Mouse (Mus musculus): ENCODE results near the gene Ppp4c. TPM values are rescaled to one million over a fixed set of nuclear protein-coding genes. Genes with fewer than 3 reads are reported as not detected.
A peak's percentile ranks its signal among the peaks of the same experiment; 100 is the strongest.

The Ppp4c gene
- 132 and 146 TPM in 2 replicates for polyA plus RNA-seq (2014; fragmentation: Nextera tagmentation; extraction: Ambion mirVana)

DNA sequence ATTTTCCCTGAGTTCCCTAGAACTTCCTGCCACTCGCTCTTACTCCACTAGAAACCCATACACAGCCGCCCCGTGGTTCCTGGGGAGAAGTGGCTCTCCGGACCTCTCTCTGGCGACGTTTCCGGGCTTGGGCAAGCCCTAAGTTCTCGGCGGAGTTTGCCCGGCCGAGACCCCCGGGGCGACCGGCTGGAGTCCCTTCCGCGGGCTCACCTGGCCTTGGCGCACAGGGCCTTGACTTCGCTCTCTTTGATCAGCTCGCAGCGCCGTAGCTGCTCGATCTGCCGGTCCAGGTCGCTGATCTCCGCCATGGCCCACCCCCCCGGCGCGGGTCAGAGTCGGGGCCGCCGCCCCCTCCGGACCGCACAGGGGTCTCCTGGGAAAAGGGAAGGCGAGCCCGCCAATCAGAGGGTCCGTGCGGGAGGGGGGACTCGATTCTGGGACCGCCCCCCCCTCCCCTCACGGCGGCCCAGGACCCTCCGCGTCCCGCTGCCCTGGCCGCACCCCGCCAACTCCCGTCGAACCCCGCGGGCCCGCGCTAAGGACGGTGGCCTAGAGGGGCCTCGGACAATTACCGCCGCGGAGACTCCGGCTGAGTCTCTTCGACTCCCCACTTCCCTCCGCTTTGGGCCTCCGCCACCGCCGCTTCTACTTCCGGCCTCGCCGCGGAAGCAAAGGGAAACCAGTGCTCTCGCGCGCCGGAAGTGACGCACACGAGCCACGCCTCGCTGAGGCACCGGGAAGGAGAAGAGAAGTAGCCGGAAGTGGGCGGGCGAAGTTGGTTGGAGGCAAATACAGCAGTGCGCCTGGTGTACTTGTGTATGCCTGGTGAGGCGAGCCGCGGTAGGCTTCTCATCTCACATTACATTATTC is at the start of gene Ppp4c:
Gene Ppp4c, minus strand, starts transcription at position 646 of the 870 bp plus-strand sequence.
- ATAC-seq (ENCODE audit: insufficient number of reproducible peaks, insufficient read depth, low FRiP score, low read depth): peak; percentile 78
- peak within 1 kb of the TSS; percentile 93 to 95 for H3K4me3 ChIP-seq (ENCODE audit: control insufficient read depth in 1 of 2, insufficient read depth in 1 of 2, low read depth in 1 of 2, low read length in 2 of 2)
- H3K9me3 ChIP-seq (ENCODE audit: control insufficient read depth, low read length): no peaks in the 10 kb centered on the region
- peak within 1 kb of the TSS; percentile 96 for H3K27ac ChIP-seq (replicated peaks in 1 of 2; ENCODE audit: control insufficient read depth in 1 of 2, insufficient read depth in 1 of 2, low read depth in 2 of 2, low read length in 2 of 2)
- peaks cover 71% of the 10 kb centered on the region for H3K36me3 ChIP-seq (ENCODE audit: control insufficient read depth, insufficient read depth, low read length)
- peaks cover 2 to 26% of the 10 kb centered on the region in 2 experiments for H3K4me1 ChIP-seq (ENCODE audit: control insufficient read depth in 2 of 2, insufficient read depth in 2 of 2, low read length in 2 of 2)
- peak within 1 kb of the TSS; percentile 80 for H3K4me2 ChIP-seq (ENCODE audit: low read length)
- H3K9ac ChIP-seq (ENCODE audit: low read length): peak within 1 kb of the TSS; percentile 98
- no peaks in the 10 kb centered on the region for H3K27me3 ChIP-seq (ENCODE audit: control insufficient read depth, insufficient read depth, low read length)
- under 1% methylated on average over 62 of the region's 83 CpGs for WGBS

DNA sequence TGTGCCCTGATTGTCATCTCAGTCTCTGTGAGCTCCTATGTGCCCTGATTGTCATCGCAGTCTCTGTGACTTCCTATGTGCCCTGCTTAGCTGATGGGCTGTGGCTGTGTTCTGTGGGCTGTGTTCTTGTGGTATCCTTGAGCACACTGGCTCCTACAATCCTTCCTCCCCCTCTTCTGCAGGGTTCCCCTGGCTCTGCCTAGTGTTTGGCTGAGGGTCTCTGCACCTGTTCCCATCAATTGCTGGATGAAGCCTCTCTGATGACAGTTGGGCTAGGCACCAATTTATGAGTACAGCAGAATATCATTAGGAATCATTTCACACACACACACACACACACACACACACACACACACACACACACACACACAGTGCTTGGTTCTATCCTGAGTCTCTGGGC is 41.0 kb upstream of the Ppp4c start:
- Histone ChIP-seq H3K4me1 (ENCODE audit: control insufficient read depth in 2 of 2, insufficient read depth in 2 of 2, low read length in 2 of 2) (peaks cover 0 to 5% of the 10 kb centered on the region in 2 experiments; a peak in 1 of 4 replicates), H3K9me3 (ENCODE audit: control insufficient read depth, low read length) (no peaks in the 10 kb centered on the region), H3K27me3 (ENCODE audit: control insufficient read depth, insufficient read depth, low read length) (peaks cover 18% of the 10 kb centered on the region; the same call in 1 of the 2 replicates), H3K36me3 (ENCODE audit: control insufficient read depth, insufficient read depth, low read length) (no peaks in the 10 kb centered on the region), H3K4me2 (ENCODE audit: low read length) (no peak overlapping the region), H3K4me3 (ENCODE audit: control insufficient read depth in 1 of 2, insufficient read depth in 1 of 2, low read depth in 1 of 2, low read length in 2 of 2) (no peak overlapping the region), H3K27ac (replicated peaks in 1 of 2; ENCODE audit: control insufficient read depth in 1 of 2, insufficient read depth in 1 of 2, low read depth in 2 of 2, low read length in 2 of 2) (no peak overlapping the region), H3K9ac (ENCODE audit: low read length) (no peak overlapping the region)
- 100% methylated on average over 1 of the region's 1 CpGs for WGBS
- ATAC-seq (ENCODE audit: insufficient number of reproducible peaks, insufficient read depth, low FRiP score, low read depth): no peak

DNA sequence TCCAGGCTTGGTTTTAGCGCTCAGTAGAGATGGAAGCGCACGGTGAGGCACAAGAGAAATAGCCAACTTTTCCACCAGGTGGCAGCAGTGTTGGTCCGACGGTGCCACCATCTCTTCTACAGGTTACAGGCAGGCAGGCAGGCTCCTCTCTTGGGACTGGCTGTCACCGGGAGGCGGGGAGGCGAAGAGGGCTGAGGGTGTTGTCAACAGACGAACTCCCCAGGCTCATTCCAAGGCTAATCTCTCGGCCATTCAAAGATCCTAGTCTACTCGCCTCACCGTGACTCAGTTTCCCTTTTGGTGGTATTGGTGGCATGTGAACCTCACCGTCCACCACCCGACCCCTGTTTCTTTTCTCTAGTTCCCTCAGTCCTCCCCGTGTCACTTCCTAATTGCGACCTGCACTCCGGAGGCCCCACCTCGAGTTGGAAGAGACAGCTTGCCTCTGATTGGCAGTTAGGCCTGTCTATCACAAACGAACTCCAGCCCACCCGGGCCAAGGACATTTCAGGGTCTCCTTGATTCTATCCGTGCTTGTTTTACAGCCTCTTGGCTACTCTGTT is 39.8 kb upstream of the Ppp4c start:
- Histone ChIP-seq H3K4me3 (ENCODE audit: control insufficient read depth in 1 of 2, insufficient read depth in 1 of 2, low read depth in 1 of 2, low read length in 2 of 2) (peak overlapping the region; percentile 17 to 46; a peak in 3 of 4 replicates), H3K27me3 (ENCODE audit: control insufficient read depth, insufficient read depth, low read length) (peaks cover 18% of the 10 kb centered on the region; the same call in 1 of the 2 replicates), H3K36me3 (ENCODE audit: control insufficient read depth, insufficient read depth, low read length) (no peaks in the 10 kb centered on the region), H3K4me2 (ENCODE audit: low read length) (peak overlapping the region; percentile 63), H3K9ac (ENCODE audit: low read length) (peak overlapping the region; percentile 49; the same call in 1 of the 2 replicates), H3K27ac (replicated peaks in 1 of 2; ENCODE audit: control insufficient read depth in 1 of 2, insufficient read depth in 1 of 2, low read depth in 2 of 2, low read length in 2 of 2) (no peak overlapping the region), H3K9me3 (ENCODE audit: control insufficient read depth, low read length) (no peaks in the 10 kb centered on the region), H3K4me1 (ENCODE audit: control insufficient read depth in 2 of 2, insufficient read depth in 2 of 2, low read length in 2 of 2) (peaks cover 0 to 5% of the 10 kb centered on the region in 2 experiments; a peak in 1 of 4 replicates)
- ATAC-seq (ENCODE audit: insufficient number of reproducible peaks, insufficient read depth, low FRiP score, low read depth): peak; percentile 52; the same call in 1 of the 2 replicates
- WGBS: under 1% methylated on average over 21 of the region's 21 CpGs

DNA sequence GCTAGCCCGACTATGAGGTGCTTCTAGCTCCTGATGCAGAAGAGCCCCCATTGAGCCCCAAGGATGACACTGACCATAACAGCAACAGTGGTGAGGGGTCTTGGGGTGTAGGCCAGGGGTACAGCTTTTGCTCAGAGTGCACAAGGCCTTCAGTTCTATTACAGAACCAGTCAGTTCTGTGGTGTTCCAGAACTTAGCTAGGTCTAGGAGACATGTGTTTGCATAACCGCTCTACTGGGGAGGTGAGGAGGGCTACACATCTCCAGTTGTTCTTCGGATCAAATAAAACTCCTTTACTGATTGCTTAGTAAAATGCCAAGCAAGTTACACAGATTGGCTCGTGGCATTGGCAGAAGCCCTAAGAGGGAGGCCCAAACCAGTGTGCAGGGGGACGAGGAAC is 39.2 kb upstream of the Ppp4c start, which contains the start of gene 4930451I11Rik:
Gene 4930451I11Rik, minus strand, starts transcription at position 101 of the 400 bp plus-strand sequence.
- no peak for ATAC-seq (ENCODE audit: insufficient number of reproducible peaks, insufficient read depth, low FRiP score, low read depth)
- Histone ChIP-seq H3K36me3 (ENCODE audit: control insufficient read depth, insufficient read depth, low read length) (no peaks in the 10 kb centered on the region), H3K27ac (replicated peaks in 1 of 2; ENCODE audit: control insufficient read depth in 1 of 2, insufficient read depth in 1 of 2, low read depth in 2 of 2, low read length in 2 of 2) (no peak within 1 kb of the TSS), H3K9me3 (ENCODE audit: control insufficient read depth, low read length) (no peaks in the 10 kb centered on the region), H3K4me1 (ENCODE audit: control insufficient read depth in 2 of 2, insufficient read depth in 2 of 2, low read length in 2 of 2) (peaks cover 0 to 5% of the 10 kb centered on the region in 2 experiments; a peak in 1 of 4 replicates), H3K9ac (ENCODE audit: low read length) (peak within 1 kb of the TSS; percentile 49; the same call in 1 of the 2 replicates), H3K4me3 (ENCODE audit: control insufficient read depth in 1 of 2, insufficient read depth in 1 of 2, low read depth in 1 of 2, low read length in 2 of 2) (peak within 1 kb of the TSS; percentile 17 to 46; a peak in 3 of 4 replicates), H3K4me2 (ENCODE audit: low read length) (peak within 1 kb of the TSS; percentile 63), H3K27me3 (ENCODE audit: control insufficient read depth, insufficient read depth, low read length) (peaks cover 18% of the 10 kb centered on the region; the same call in 1 of the 2 replicates)
- 54% methylated on average over 5 of the region's 5 CpGs for WGBS

DNA sequence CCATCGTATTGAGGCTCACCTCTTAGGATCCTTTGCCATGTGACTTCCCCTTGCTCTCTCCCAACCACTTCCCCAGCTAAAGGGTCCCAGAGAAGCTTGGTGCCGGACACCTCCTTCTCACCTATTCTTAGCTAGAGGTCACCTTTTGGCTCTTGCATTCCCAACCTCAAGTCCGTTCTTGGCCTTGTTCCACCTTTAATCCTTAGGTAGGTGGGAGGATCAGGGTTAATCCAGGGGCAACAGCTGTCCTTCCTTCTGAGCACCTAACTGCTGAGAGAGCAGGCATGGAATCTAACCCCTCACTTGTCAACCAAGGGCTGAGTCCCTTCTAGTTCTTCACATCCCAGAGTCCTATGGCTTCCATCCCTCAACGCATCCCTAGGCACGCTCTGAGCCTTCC is 33.7 kb upstream of the Ppp4c start:
- peaks cover 0 to 4% of the 10 kb centered on the region in 2 experiments; a peak in 2 of 4 replicates for H3K4me1 ChIP-seq (ENCODE audit: control insufficient read depth in 2 of 2, insufficient read depth in 2 of 2, low read length in 2 of 2)
- no peaks in the 10 kb centered on the region for H3K36me3 ChIP-seq (ENCODE audit: control insufficient read depth, insufficient read depth, low read length)
- no peak overlapping the region for H3K27ac ChIP-seq (replicated peaks in 1 of 2; ENCODE audit: control insufficient read depth in 1 of 2, insufficient read depth in 1 of 2, low read depth in 2 of 2, low read length in 2 of 2)
- no peaks in the 10 kb centered on the region for H3K9me3 ChIP-seq (ENCODE audit: control insufficient read depth, low read length)
- H3K9ac ChIP-seq (ENCODE audit: low read length): no peak overlapping the region
- ATAC-seq (ENCODE audit: insufficient number of reproducible peaks, insufficient read depth, low FRiP score, low read depth): no peak
- H3K27me3 ChIP-seq (ENCODE audit: control insufficient read depth, insufficient read depth, low read length): peaks cover 51% of the 10 kb centered on the region
- no peak overlapping the region for H3K4me3 ChIP-seq (ENCODE audit: control insufficient read depth in 1 of 2, insufficient read depth in 1 of 2, low read depth in 1 of 2, low read length in 2 of 2)
- 52% methylated on average over 5 of the region's 5 CpGs for WGBS
- no peak overlapping the region for H3K4me2 ChIP-seq (ENCODE audit: low read length)

DNA sequence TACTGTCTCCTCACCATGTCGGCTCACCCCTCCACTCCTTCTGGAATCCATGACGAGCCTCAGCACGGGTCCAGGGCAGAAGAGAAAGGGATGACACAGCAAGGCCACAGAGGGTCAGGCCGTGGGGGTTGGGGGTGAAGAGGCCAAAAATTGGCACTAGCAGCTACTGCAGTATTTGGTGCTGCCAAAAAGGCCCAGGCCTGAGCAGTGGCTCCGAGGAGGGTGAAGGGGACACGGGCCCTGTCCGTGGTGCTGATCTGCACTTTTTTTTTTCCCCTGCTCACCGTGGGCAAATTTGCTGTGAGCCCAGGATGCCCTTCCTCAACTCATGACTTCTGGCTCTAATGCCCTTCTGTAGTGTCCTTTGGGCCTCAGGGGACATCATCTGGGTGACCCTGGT is 33.1 kb upstream of the Ppp4c start:
- peaks cover 50% of the 10 kb centered on the region for H3K27me3 ChIP-seq (ENCODE audit: control insufficient read depth, insufficient read depth, low read length)

DNA sequence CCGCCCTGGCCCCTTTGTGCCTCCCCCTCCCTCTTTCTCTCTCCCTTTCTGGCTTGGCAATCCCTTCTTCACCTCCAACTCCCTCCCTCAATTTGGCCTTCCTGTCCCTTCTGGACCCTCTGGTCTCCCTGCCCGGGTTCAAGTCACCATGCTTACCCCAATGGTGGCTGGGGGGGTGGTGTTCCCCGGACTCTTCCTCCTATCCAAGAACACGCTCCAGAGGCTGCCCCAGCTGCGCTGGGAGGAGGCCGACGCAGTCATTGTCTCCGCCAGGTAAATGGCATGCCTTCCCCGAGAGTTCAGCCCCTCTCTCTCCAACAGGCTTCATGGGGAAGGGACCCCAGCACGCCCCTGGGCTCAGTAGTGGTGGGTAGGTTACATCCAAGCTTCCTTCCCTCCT is 31.6 kb upstream of the Ppp4c start:
- Histone ChIP-seq H3K9me3 (ENCODE audit: control insufficient read depth, low read length) (no peaks in the 10 kb centered on the region), H3K27ac (replicated peaks in 1 of 2; ENCODE audit: control insufficient read depth in 1 of 2, insufficient read depth in 1 of 2, low read depth in 2 of 2, low read length in 2 of 2) (no peak overlapping the region), H3K4me3 (ENCODE audit: control insufficient read depth in 1 of 2, insufficient read depth in 1 of 2, low read depth in 1 of 2, low read length in 2 of 2) (no peak overlapping the region), H3K9ac (ENCODE audit: low read length) (no peak overlapping the region), H3K4me1 (ENCODE audit: control insufficient read depth in 2 of 2, insufficient read depth in 2 of 2, low read length in 2 of 2) (peaks cover 0 to 4% of the 10 kb centered on the region in 2 experiments; a peak in 2 of 4 replicates), H3K4me2 (ENCODE audit: low read length) (no peak overlapping the region), H3K36me3 (ENCODE audit: control insufficient read depth, insufficient read depth, low read length) (no peaks in the 10 kb centered on the region), H3K27me3 (ENCODE audit: control insufficient read depth, insufficient read depth, low read length) (peaks cover 40% of the 10 kb centered on the region)
- WGBS: 8% methylated on average over 10 of the region's 10 CpGs
- ATAC-seq (ENCODE audit: insufficient number of reproducible peaks, insufficient read depth, low FRiP score, low read depth): no peak

More for the DNA sequence above, 33.1 kb upstream of the Ppp4c start:
- H3K4me3 ChIP-seq (ENCODE audit: control insufficient read depth in 1 of 2, insufficient read depth in 1 of 2, low read depth in 1 of 2, low read length in 2 of 2): no peak overlapping the region
- no peaks in the 10 kb centered on the region for H3K36me3 ChIP-seq (ENCODE audit: control insufficient read depth, insufficient read depth, low read length)
- no peak overlapping the region for H3K27ac ChIP-seq (replicated peaks in 1 of 2; ENCODE audit: control insufficient read depth in 1 of 2, insufficient read depth in 1 of 2, low read depth in 2 of 2, low read length in 2 of 2)
- H3K9me3 ChIP-seq (ENCODE audit: control insufficient read depth, low read length): no peaks in the 10 kb centered on the region
- H3K9ac ChIP-seq (ENCODE audit: low read length): no peak overlapping the region
- peaks cover 0 to 4% of the 10 kb centered on the region in 2 experiments; a peak in 2 of 4 replicates for H3K4me1 ChIP-seq (ENCODE audit: control insufficient read depth in 2 of 2, insufficient read depth in 2 of 2, low read length in 2 of 2)
- no peak for ATAC-seq (ENCODE audit: insufficient number of reproducible peaks, insufficient read depth, low FRiP score, low read depth)
- 10% methylated on average over 7 of the region's 8 CpGs for WGBS
- no peak overlapping the region for H3K4me2 ChIP-seq (ENCODE audit: low read length)
